Mouse (Mus musculus) urinary bladder, postnatal 36 days (tissue): ENCODE data around the gene Art4.
A peak's percentile ranks its signal among the peaks of the same experiment; 100 is the strongest.

Experiments used
- DNase-seq, 2 experiments: peaks; one replicate each; pipeline ENCODE4 v3.0.0; 2022; ENCODE audit warnings: low spot score in 2 of 2, mixed read lengths in 1 of 2

Gene Art4

GRCm38 (mm10) chr6:136827116-136827515, 30.4 kb downstream of the Art4 start:
- no peak for DNase-seq

GRCm38 (mm10) chr6:136824987-136825386, 32.5 kb downstream of the Art4 start:
- DNase-seq: no peak

GRCm38 (mm10) chr6:136821086-136821485, 36.4 kb downstream of the Art4 start:
- no peak for DNase-seq

GRCm38 (mm10) chr6:136820381-136820780, 37.2 kb downstream of the Art4 start:
- no peak for DNase-seq

- no peak for DNase-seq
These were observed 40.0 kb downstream of the Art4 start for GRCm38 (mm10) chr6:136817549-136817948.

GRCm38 (mm10) chr6:136816826-136817225, 40.7 kb downstream of the Art4 start:
- DNase-seq: no peak

- no peak for DNase-seq
These were observed 42.2 kb downstream of the Art4 start for GRCm38 (mm10) chr6:136815381-136815780.

GRCm38 (mm10) chr6:136813117-136813516, 44.4 kb downstream of the Art4 start:
- DNase-seq: no peak

GRCm38 (mm10) chr6:136811196-136811595, 46.3 kb downstream of the Art4 start:
- DNase-seq: no peak

GRCm38 (mm10) chr6:136809673-136810072, 47.9 kb downstream of the Art4 start:
- DNase-seq: no peak

- peak; percentile 63 to 80 for DNase-seq
These were observed 48.5 kb downstream of the Art4 start for GRCm38 (mm10) chr6:136809077-136809476.

GRCm38 (mm10) chr6:136808631-136809046, 48.9 kb downstream of the Art4 start:
- DNase-seq: peak in 1 of 2 experiments; percentile 41

- peak; percentile 99 for DNase-seq
These were observed 49.5 kb downstream of the Art4 start, which contains the start of gene H2afj for GRCm38 (mm10) chr6:136808014-136808417. H2afj (plus strand) TSS chr6:136808244.

GRCm38 (mm10) chr6:136807395-136808013, 50.0 kb downstream of the Art4 start:
- DNase-seq: no peak

- no peak for DNase-seq
These were observed 50.7 kb downstream of the Art4 start for GRCm38 (mm10) chr6:136806819-136807218.

GRCm38 (mm10) chr6:136805409-136805775, 52.1 kb downstream of the Art4 start:
- DNase-seq: no peak

GRCm38 (mm10) chr6:136804705-136805408, 52.7 kb downstream of the Art4 start:
- no peak for DNase-seq

GRCm38 (mm10) chr6:136803739-136804633, 53.5 kb downstream of the Art4 start, which contains the start of gene Hist4h4:
Hist4h4 (minus strand) TSS chr6:136804415.
- DNase-seq: peak; percentile 97 to 98

- DNase-seq: no peak
These were observed 54.3 kb downstream of the Art4 start for GRCm38 (mm10) chr6:136803093-136803738.

- DNase-seq: no peak
These were observed 56.3 kb downstream of the Art4 start for GRCm38 (mm10) chr6:136801274-136801673.

GRCm38 (mm10) chr6:136800710-136801109, 56.8 kb downstream of the Art4 start:
- no peak for DNase-seq
